Mouse (Mus musculus) heart, adult 18-20 months (tissue): ENCODE measurements around the gene Gm18596. TPM values are rescaled to one million over a fixed set of nuclear protein-coding genes. Genes with fewer than 3 reads are reported as not detected.
"Not testable (repeated sequence)": the region's sequence is repeated elsewhere in the genome, so short reads cannot be mapped to it uniquely, and the experiment has no call there.

Experiments used
- DNase-seq, 2 experiments: peaks; one replicate each; pipeline ENCODE4 v3.0.0; 2021 to 2022; ENCODE audit warnings: mixed read lengths in 1 of 2
- total RNA-seq, 2 experiments: library from RNA; stranded (reverse); gene quantifications; 2 replicates each; pipeline ENCODE4 v1.2.3; 2021

Gene Gm18596
- total RNA-seq, 2 experiments from 2014 or later = not detected

DNA sequence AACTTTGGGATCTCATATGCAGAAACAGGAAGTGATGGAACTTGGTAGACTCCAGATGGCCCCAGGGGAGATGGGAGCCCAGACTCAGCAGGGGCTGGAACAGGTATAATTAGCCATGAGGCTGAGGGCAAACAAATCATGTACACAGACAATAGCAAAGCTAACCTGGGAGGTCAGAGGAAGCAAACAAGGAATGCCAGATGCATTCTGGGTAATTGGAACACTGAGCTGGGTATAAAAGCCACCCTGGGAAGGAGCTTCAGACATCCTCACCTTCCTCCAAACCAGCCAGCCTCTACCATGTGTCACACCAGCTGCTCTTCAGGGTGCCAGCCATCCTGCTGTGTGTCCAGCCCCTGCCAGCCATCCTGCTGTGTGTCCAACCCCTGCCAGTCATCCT lies 31.3 kb downstream of the Gm18596 start, which contains the start of gene Gm10024:
Gene Gm10024, plus strand, starts transcription at position 301 of the 400 bp plus-strand sequence.
- not testable (repeated sequence) for DNase-seq

- DNase-seq = no peak
These were observed 32.6 kb downstream of the Gm18596 start for GRCm38 (mm10) chr10:77709831-77710230.

- no peak for DNase-seq
These were observed 36.1 kb downstream of the Gm18596 start, which contains the start of gene Gm10272 for GRCm38 (mm10) chr10:77706326-77706725. Gm10272 (plus strand) TSS chr10:77706626.

- no peak for DNase-seq
These were observed 45.3 kb downstream of the Gm18596 start, which contains the start of gene Gm9508 for GRCm38 (mm10) chr10:77697133-77697532. Gm9508 (minus strand) TSS chr10:77697233.

Other genes with a start within 250 kb of the Gm18596 start
- gene Fam207a, start 226.9 kb downstream of the Gm18596 start, total RNA-seq = 10 to 100 TPM in 1 of 2 experiments, 1 to 10 TPM in 1; 8.3 to 10.5 TPM
- 1 to 10 TPM; 6.8 to 7.9 TPM for gene Itgb2, start 212.4 kb downstream of the Gm18596 start, total RNA-seq
- gene Pttg1ip, start 160.9 kb downstream of the Gm18596 start, total RNA-seq = 100 to 1,000 TPM; 132 to 150 TPM
- 10 to 100 TPM; 81.7 to 82.3 TPM for gene Sumo3, start 136.5 kb downstream of the Gm18596 start, total RNA-seq
- gene Gm49325, start 136.4 kb downstream of the Gm18596 start, total RNA-seq = 10 to 100 TPM; 15.5 to 15.7 TPM
- 10 to 100 TPM; 80.9 to 82.8 TPM for gene Ube2g2, start 120.4 kb downstream of the Gm18596 start, total RNA-seq
- not detected for gene Tspear, start 56.1 kb downstream of the Gm18596 start, total RNA-seq
- not detected for gene Gm19402, start 51.9 kb downstream of the Gm18596 start, total RNA-seq
- gene Gm9508, start 45.4 kb downstream of the Gm18596 start, total RNA-seq = not detected
- not detected for gene Gm10272, start 36.0 kb downstream of the Gm18596 start, total RNA-seq
- gene Gm10024, start 31.2 kb downstream of the Gm18596 start, total RNA-seq = not detected
- not detected for gene Gm10142, start 26.8 kb downstream of the Gm18596 start, total RNA-seq
- gene Krtap12-1, start 22.0 kb downstream of the Gm18596 start, total RNA-seq = not detected
- gene Gm10100, start 16.2 kb downstream of the Gm18596 start, total RNA-seq = not detected
- gene Gm9736, start 8.7 kb upstream of the Gm18596 start, total RNA-seq = not detected
- not detected for gene Gm3233, start 17.0 kb upstream of the Gm18596 start, total RNA-seq
- gene Gm3238, start 28.7 kb upstream of the Gm18596 start, total RNA-seq = not detected
- gene Gm7138, start 34.3 kb upstream of the Gm18596 start, total RNA-seq = not detected
- not detected for gene Gm3250, start 39.9 kb upstream of the Gm18596 start, total RNA-seq
- gene Gm7137, start 45.6 kb upstream of the Gm18596 start, total RNA-seq = not detected
- not detected for gene Gm9639, start 52.4 kb upstream of the Gm18596 start, total RNA-seq
- gene Gm19668, start 56.5 kb upstream of the Gm18596 start, total RNA-seq = not detected
- not detected for gene Gm9507, start 69.2 kb upstream of the Gm18596 start, total RNA-seq
- gene Gm2696, start 72.0 kb upstream of the Gm18596 start, total RNA-seq = not detected
- not detected for gene Krtap10-4, start 84.5 kb upstream of the Gm18596 start, total RNA-seq
- not detected for gene Krtap10-10, start 93.3 kb upstream of the Gm18596 start, total RNA-seq
- gene Gm36176, start 104.2 kb upstream of the Gm18596 start, total RNA-seq = not detected
- not detected for gene Gm10318, start 110.2 kb upstream of the Gm18596 start, total RNA-seq
- not detected for gene Gm3285, start 119.3 kb upstream of the Gm18596 start, total RNA-seq
- gene Lrrc3, start 159.9 kb upstream of the Gm18596 start, total RNA-seq = under 1 TPM; 0.49 to 0.69 TPM
- gene Trpm2, start 227.9 kb upstream of the Gm18596 start, total RNA-seq = 1 to 10 TPM in 1 of 2 experiments, under 1 TPM in 1; 0.99 to 1.5 TPM
- gene 1810043G02Rik, start 235.9 kb upstream of the Gm18596 start, total RNA-seq = 1 to 10 TPM; 8.8 to 9.8 TPM